Mouse (Mus musculus) frontal cortex, postnatal 25 days (tissue): ENCODE results near the gene Phf2.
"Not testable (repeated sequence)": the region's sequence is repeated elsewhere in the genome, so short reads cannot be mapped to it uniquely, and the experiment has no call there.

Experiments
- DNase-seq, 2 experiments: peaks; one replicate each; pipeline ENCODE4 v3.0.0; 2022; ENCODE audit warnings: low spot score in 2 of 2

Gene Phf2

DNA sequence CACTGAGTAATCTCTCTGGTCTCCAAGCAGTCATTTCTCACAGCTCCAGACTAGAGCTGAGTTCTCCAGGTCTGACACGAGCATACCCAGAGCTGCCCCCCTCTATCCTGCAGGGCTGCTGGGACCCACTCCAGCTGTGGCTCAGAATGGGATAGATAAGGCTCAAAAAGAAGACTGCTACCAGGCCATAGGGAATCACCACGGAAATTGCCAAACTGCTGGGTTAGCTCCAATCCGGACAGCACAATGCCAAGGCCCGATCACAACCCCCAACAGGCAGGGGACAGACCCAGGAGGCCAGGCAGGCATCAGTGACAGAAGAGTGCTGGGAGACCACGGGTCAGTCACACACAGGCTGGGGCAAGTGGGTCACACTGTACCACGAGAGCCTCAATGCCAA is 12.9 kb downstream of the Phf2 start:
- DNase-seq = no peak

GRCm38 (mm10) chr13:48857246-48857932 is 13.5 kb downstream of the Phf2 start:
- DNase-seq = no peak

- no peak for DNase-seq
Measured at GRCm38 (mm10) chr13:48853947-48854346, 17.0 kb downstream of the Phf2 start.

GRCm38 (mm10) chr13:48853475-48853874 is 17.4 kb downstream of the Phf2 start:
- no peak for DNase-seq

GRCm38 (mm10) chr13:48852859-48853258 is 18.1 kb downstream of the Phf2 start:
- DNase-seq = no peak

- no peak for DNase-seq
Measured at GRCm38 (mm10) chr13:48851719-48852118, 19.2 kb downstream of the Phf2 start.

- no peak for DNase-seq
Measured at GRCm38 (mm10) chr13:48850771-48851170, 20.1 kb downstream of the Phf2 start.

DNA sequence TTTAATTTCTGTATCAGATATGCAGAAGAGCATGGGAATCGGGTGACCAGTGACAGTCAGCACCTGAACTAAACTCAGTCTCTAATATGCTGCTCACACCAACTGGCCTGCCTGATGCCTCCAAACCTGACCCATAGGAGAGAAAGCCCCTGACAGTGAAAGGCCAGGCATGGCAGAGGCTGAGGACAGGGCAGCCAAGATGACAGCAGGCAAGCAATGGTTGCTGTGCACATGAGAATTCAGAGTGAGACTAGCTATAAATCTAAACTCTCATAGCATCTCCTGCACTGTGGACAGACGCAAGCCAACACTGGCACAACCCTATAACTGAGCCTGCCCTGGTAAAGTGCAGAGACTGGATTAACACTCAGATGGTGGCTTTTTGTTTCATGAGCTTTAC is 20.6 kb downstream of the Phf2 start:
- DNase-seq = no peak

DNA sequence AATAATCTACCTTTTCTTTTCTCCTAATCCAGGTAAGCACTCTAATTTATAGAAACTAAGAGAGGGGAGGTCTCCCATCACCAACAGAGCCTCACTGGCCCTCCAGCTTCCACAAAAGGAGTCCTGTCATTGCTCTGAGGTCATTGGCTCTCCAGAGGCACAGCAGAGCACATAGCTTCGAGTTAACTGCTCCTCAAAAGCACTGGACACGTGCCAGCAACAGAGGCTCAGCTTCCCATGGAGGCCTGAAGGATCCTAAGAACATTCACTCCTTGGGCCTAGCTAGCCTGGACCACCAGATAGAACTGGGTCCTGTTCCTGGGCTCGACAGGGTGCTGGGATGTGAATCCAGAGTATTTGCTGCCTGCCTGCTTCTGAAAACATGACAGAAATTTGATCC is 21.8 kb downstream of the Phf2 start:
- DNase-seq = no peak

DNA sequence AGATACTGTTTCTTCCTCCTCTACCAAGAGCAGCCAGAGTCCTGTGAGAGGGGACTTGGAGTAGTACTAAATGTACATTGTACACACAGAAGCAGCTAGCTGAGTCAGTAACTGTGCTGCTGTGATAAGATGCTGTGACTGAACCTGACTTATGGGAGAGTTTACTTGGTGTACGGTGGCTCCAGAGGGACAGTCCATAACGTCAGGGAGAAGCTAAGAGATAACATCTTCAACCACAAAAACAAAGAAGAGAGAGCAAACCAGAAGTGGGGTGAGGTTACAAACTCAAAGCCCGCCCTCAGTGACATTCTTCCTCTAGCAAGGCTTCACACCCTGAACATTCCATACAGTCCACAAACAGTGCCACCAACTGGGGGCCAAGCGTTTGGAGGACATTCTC is 25.6 kb downstream of the Phf2 start:
- DNase-seq = no peak

GRCm38 (mm10) chr13:48843530-48843929 is 27.4 kb downstream of the Phf2 start:
- DNase-seq = no peak

DNA sequence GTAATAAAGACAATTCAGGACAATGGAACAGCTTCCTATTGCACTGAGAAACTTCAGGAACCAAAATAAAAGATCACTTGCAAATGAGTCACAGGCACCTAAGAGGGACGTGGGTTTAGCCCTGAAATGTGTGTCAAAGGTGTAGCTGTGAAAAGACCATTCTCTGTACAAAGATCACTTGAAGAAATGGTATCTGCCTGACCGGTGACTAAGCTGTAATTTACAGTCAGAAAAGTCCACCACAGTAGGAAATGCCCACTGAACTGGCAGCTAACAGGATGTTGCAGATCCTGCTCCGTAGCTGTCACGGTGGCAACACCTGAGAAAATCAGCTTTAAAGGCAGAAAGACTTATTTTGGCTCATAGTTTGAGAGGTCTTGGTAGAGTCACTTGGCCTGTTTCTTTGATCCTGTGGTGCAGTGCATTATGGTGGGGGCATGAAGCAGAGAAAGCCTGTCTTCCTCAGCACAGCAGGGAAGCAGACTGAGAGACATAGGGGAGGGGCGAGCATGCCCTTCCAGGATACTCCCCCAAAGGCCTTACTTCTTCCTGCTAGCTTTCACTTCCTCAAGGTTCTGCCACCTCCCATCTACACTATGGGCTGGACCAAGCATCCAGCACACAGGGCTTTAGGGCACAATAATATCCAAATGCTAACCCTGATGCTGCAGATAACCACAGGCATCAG is 28.9 kb downstream of the Phf2 start:
- no peak for DNase-seq

DNA sequence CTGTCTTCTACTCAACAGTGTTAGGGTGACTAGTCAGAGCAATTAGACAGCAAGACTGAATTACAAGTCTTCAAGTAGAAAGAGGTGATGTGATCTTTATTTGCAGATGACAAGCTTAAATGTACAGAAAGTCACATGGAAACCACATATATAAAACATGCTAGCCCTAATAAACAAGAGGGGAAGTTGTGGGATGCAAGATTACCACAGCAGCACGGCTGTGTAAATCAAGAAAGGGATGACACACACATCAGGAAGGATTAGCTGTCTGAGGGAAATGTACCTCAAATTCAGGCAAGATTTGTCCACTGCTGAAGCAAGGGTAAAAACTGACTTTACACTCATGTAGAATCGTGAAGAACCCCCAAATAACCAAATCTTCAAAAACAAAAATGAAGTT is 32.6 kb downstream of the Phf2 start:
- DNase-seq = no peak

DNA sequence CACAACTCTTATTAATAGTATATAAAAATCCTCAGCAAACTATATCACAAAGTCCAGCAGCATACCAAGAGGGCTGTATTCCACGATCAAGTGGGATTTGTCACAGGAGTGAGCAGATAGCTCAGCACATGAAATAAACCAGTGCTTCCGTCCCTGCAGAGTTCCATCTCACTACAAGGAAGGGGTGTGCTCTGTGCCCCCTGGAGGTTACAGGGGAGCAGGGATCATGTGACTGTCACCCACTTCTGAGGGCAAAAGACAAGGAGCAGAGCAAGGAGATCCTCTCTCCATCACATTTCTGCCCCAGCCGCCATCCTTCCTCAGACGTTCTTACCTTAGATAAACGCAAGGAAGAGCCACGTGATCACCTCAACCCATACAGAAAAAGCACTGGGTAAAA is 33.4 kb downstream of the Phf2 start:
- DNase-seq = no peak

GRCm38 (mm10) chr13:48830528-48831250 is 40.2 kb downstream of the Phf2 start:
- DNase-seq = no peak

DNA sequence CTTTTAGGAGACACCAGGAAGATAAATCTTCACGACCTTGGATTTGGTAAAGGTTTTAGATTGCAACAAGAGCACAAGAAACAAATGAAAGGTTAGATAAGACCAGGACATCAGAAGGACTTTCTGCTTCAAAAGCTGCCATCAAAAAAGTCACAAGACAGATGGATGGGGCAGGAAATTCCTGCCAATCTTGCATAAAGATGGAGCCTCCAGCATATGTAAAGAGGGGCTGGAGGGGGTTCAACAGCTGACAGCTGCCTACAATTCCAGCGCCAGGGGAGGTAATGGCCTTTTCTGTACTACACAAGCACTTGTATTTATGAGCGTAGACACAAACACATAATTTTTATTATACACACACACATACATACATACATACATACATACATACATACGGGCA is 41.1 kb downstream of the Phf2 start:
- no peak for DNase-seq

DNA sequence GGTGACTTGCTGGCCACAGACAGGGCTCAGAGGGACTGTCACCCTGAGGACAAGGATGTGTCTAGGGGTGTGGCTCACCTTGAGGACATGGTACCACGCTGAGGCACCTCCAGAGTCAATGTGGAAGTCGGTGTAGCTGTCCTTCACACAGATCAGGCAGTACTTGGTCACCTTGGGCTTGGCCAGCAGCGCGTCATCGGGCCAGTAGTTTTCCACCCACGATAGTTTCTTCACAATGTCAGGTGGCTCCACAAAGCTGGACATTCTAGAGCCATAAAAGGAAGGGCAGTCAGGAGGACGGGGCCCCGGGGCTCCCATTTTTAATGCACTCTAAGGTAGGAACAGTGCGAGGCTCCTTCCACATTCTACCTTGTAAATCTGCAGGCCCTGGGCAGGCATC is 48.0 kb downstream of the Phf2 start:
- DNase-seq = no peak

- no peak for DNase-seq
Measured at GRCm38 (mm10) chr13:48822288-48822687, 48.6 kb downstream of the Phf2 start.

DNA sequence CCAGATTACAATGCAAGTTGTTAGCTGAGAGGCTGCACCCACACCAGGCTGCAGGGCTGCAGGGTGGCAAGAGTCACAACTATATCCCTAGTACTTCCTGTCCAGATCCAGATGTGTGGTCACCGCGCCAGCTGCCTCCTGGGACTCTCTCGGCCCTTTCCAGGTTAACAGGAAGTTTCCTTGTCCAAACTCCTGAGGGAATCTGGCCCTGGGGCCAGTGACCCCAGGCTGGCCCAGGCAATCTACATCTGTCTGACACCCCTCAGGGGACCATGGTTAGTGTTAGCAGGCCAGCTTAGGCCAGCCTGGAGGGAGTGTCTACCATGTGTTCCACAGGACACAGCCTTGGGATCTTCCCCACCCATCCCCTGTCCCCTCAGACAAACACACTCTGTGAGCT is 51.8 kb downstream of the Phf2 start:
- no peak for DNase-seq

DNA sequence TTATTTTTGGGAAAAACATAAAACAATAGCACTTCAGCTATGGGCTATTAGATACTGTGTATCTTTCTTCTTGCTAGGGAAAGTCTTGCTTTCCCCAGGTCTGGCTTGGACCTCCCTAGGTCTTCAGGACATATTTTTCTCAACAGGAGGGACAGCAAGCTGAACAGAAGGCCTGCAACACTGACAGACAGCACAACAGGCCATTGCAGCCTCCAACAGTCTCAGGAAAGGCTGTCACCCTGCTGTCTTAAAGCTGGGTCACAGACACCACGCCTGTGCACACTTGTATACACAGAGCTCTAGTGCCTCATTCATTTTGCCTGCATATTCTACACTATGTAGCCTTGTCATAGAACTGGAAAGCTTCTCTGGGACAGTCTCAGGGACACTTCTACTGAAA is 56.5 kb downstream of the Phf2 start:
- DNase-seq = no peak

GRCm38 (mm10) chr13:48810991-48811390 is 59.9 kb downstream of the Phf2 start:
- DNase-seq = no peak

DNA sequence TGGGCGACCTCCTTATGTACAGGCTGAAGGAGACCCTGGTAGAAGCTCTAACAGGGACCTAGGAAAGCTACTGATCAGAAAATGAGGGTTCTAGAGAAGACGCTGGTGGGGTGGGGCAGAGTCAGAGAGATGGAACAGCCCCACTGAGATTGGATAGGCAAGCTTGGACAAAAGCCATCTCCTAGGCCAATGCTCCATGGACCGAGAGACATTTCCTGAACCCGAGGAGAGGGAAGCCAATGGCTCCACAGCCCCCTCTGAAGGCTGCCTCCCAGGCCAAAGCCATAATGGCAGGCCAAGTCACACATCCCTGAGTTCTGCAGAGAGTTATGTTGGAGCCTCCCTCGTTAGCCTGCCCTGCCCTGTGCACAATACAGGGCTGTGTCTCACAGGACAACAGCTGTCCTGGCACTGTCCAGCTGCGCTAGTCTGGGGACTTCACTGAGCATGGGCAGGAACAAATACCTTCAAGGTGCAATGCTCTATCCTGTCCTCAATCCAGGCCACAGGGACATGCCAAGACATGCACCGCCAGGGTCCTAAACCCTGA is 60.6 kb downstream of the Phf2 start:
- no peak for DNase-seq

GRCm38 (mm10) chr13:48809668-48810067 is 61.3 kb downstream of the Phf2 start:
- not testable (repeated sequence) for DNase-seq
